Mouse (Mus musculus): Measurements from ENCODE around the gene Tmtc2.

Tmtc2 gene

DNA sequence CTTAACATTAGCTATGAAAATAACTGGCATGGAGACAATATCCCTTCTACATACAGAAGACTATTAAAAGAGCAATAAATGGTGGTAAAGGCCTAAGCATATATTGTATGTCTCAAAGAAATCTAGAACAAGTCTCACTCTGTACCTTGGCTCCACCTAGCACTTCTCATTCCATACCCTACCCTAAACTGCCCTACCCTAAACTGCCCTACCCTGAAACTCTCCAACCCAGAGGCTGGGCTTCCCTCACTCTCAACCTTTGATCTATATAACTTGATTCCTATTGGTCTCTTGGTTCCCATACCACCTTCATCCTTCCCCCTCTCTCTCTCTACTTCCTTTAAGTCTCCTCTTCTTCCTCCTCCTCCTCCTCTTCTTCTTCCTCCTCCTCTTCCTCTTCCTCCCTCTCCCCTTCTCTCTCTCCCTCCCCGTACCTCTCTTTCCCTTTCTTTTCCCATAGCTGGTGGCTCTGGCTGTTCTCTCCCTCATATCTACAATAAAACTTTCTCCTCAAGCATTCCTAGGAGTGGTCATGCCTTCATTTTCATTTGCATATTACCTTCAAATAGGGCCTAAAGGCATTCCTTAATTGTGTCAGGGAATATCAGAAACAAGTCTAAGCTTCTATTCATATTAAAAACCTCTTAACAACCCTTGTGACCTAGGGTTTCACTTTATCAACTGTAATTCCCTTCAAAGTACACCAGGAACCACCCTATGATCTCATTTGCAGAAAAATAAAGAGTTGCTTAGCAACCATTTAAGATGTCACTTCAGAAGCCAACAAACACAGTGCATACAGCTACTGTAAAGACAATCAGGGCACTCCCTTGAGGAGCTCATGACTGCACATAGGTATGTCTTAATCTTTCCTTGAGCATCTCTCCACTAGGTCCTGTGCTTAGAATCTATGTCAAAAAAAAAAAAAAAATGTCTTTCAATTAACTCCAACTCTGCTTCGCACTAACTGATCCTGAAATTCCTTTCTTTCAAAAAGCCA is 29.9 kb downstream of the Tmtc2 start:
- no peak for DNase-seq

DNA sequence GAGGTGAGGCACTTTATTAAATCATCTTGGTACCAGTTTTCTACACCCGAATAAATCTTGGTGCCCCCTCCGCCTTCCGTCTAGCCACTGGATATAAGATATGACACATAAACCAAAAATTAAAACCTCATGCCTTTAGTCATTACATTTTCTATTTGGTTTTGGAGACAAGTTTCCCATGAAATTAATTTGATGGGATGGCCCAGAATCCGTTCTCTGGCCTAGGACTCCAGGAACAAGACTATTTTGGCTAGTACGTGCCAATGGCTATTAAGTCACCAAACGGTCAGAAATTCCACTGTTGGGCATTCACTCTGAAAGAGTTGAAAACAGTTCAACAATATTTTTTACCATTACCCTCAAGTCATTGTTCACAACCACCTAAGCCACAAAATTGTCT is 32.2 kb downstream of the Tmtc2 start:
- DNase-seq: no peak

DNA sequence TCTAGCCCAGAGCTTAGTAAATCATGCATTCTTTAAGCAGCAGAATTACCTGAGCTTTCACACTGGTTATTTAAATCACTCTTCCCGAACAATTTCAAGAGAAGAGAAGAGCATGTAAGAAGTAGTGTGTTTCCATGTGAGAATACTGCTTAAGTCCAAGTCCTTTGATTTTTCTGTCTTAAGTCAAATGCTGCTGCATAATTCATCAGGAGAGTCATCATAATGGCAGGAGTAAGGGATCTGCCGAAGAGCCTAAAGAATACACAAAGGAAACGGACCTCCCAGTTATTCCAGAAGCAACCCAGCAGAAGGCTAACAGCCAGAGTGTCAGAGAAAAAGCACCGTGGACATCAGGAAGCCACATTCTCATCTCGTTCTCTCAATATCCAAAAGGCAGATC is 34.6 kb downstream of the Tmtc2 start:
- DNase-seq: no peak

- DNase-seq: no peak
These were observed 37.3 kb downstream of the Tmtc2 start for GRCm38 (mm10) chr10:105536910-105537309.

GRCm38 (mm10) chr10:105535848-105536247 is 38.4 kb downstream of the Tmtc2 start:
- DNase-seq: no peak

- no peak for DNase-seq
These were observed 41.5 kb downstream of the Tmtc2 start for GRCm38 (mm10) chr10:105532747-105533146.

DNA sequence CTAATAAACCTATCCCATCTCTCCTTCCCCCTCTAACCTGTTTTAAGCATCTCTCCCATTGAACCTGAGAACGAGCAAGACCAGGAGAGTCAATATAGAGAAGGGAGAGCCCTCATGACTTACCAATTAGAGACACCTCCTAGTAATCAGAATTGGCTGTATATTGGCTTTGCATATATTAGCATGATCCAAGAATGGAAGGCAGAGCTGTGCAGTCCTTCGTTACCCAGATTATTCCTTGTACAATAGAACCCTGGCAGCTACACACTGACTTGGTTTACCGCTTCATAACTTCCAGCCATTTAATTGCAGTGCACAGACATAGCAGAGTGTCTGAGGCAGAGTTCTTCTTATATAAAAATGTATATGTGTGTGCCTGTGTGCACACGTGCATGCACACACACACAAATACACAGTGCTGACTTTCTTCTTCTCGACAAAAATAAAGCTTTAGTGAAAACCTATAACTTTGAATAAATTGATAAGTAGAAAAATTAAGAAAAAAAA is 42.2 kb downstream of the Tmtc2 start:
- no peak for DNase-seq

GRCm38 (mm10) chr10:105531080-105531894 is 43.0 kb downstream of the Tmtc2 start:
- DNase-seq: no peak

DNA sequence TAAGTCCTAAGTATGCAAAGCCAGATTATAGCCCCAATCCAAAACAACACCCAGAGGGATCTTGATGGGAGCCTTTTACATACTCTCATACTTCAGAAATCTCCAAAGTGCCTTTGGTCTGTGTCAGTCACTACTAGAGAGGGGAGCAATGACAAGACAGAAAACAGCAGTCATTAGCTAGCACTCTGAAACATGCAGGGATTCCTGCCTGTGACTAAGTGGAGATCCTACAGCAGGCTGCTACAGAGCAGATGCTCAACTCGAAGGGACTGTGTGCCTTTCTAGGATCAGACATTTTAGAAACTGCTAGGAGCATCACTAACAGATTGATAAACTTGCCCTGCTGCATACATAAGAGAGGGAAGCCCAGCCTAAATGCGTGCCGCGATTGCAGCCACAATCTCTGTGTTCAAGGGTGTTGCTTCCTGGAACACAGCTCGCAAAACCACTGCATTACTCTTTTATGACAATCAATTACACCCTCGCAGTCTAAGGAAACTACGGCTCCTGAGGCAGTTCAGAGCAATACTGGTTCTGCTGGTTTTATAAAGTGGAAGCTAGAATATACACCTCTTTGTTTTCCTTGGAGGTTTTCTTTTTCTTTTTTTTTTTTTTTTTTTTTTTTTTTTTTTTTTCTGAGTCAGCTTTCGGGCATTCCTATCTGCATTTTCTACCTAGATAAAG is 50.7 kb downstream of the Tmtc2 start:
- DNase-seq: no peak

DNA sequence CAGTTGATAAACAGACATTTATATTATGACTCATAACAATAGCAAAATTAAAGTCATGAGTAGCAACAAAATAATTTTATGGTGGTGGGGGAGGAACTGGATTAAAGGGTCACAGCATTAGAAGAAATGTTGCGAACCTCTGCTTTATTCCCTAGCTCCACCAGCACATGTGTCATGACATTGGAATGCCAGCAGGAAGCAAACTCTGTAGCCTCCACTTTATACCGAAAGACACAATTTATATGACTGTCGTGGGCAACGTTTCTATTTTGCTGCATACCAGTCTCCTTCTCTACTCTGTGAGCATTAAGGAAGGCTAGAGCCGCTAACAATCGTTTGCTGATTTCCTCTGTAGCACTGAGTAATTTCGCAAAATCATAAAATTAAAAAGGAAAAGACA is 51.8 kb downstream of the Tmtc2 start:
- DNase-seq: no peak

- DNase-seq: no peak
These were observed 55.0 kb downstream of the Tmtc2 start for GRCm38 (mm10) chr10:105519154-105519806.

DNA sequence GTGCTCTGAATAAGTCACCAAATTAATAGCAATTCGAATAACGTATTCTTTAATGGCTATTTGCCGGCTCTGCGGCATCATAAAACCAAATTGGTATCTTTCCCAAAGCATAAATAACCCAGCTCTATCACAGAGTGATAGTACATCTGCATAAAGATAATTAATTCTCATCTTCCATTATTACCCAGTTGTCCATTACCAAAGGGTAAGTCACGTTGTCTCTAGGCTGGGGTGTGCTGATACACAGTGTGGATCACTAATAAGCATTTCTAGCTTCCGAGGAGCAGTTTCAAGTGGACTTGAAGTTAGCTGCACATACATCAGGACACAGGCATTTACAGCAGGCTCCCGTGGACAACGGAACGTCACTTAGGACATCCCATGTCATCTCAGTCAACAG is 56.1 kb downstream of the Tmtc2 start:
- no peak for DNase-seq

DNA sequence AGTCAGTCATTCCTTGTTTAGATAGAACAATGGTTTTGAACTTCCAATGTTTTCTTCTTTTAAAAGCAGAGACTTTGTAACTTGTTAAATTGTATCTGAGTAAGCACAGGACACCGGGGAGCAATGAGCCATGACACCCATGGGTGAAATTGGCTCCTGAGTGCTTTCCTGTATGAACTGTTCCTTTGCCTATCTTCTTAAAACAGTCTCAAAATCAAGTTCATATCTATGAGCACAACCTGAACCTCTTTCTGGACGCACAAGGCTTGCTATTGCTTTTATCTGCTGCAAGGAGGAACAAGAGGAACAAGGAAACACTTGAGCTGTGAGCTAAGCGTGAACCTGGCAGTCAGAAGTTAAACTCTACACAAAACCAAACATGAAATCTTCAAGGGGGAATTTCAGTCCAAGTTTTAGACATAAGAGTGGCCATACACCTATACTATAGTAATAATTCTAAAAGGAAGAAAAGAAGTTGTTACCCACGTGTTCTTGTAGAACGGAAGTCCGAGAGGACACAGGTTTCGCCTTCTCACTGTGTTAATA is 60.4 kb downstream of the Tmtc2 start:
- no peak for DNase-seq

- no peak for DNase-seq
These were observed 64.4 kb downstream of the Tmtc2 start for GRCm38 (mm10) chr10:105509896-105510272.

GRCm38 (mm10) chr10:105509146-105509895 is 64.9 kb downstream of the Tmtc2 start:
- DNase-seq: no peak

DNA sequence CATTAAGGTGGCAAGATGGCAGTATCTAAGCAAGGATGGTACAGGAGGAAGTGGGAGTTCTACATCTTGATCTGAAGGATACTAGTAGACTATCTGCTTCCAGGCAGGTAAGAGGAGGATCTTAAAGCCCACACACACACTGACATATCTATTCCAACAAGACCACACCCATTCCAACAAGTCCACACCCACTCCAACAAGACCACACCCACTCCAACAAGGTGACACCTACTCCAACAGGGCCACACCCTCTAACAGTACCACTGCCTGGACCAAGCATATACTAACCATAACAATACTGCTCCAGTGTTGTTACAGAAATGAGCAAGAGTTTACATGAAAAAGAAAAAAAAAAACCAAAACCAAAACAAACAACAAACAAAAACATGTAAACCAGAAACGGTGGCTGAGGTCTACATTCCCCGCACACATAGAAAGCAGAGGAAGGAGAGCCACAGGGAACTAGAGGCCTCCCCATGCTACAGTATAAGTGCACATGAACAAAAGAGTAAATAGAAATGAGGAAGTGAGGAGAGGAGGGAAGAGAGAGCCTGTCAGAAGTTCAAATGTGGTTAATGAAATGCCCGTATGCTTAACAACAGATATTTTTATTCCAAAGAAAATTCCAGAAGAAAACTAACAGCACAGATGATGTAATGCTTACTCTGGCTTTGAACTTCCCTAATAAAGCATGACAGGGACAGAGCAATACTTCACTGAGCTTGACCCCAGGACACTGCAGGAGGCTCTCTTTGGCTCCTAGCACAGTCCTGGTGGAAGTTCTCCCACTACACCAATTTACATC is 66.1 kb downstream of the Tmtc2 start:
- DNase-seq: no peak

- no peak for DNase-seq
These were observed 68.2 kb downstream of the Tmtc2 start for GRCm38 (mm10) chr10:105506046-105506445.

GRCm38 (mm10) chr10:105504472-105504871 is 69.8 kb downstream of the Tmtc2 start:
- no peak for DNase-seq

GRCm38 (mm10) chr10:105501736-105502135 is 72.5 kb downstream of the Tmtc2 start:
- no peak for DNase-seq

DNA sequence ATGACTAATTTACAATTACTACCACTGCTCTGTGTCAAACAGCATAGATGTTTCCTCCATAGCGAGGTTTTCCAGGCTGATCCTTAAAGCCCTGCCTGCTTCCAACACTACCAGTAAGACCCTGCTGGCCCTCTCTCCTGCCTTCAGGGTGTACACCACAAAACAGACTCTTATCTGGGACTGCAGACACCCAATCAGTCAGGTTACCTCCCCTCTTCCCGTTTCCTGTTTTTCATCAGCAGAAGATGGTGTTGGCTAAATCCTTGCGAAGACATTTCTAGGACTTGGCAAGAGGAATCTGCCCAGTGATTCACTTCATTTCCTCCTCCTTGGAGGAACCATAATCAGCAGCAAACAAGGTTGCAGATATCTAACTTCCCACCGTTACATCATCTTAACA is 73.8 kb downstream of the Tmtc2 start:
- no peak for DNase-seq

DNA sequence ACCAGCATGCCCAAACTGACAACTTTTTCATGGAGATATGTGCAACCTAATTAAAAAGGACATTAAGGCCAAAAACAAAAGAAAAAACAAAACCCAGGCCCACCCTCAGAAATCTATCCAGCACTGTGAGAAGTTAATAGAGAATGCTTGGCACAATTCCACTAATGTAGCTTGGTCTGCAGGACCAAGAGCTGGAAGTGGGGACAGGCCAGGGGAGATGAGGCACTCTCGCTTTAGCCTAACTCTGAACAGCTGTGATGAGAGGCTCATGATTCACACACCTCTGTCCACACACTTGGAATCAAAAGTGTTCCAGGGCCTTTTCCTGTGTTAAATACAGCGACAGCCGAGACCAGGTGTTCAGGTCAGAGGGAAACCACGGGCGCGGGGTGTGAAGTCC is 79.0 kb downstream of the Tmtc2 start:
- DNase-seq: no peak

Data from right cerebral cortex, postnatal 14 days (tissue).